Mouse (Mus musculus) spleen, postnatal 10 days (tissue): ENCODE data around the gene Trim66.

Source experiments
- DNase-seq, 2 experiments: peaks; one replicate each; pipeline ENCODE4 v3.0.0; 2021 to 2022; ENCODE audit warnings: low spot score in 2 of 2

Trim66 gene

DNA sequence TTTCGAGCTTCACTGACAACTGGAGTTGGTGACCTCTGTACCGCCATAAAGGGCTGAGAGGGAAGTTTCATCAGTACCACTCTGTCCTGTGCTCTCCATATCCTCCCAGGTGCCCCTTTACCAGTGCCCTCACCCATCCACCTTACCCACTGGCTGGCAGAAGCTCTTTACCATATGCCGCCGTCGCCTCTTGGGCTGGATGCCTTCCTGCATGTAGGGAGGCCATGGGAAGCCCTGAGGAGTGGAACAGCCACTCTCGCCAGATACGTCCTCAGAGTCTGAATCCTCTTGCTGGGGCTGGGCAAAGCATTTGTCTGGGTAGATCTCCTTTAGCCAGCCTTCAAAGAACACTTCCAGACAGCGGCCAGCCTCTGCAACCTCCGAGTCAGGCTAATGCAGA, 53.1 kb downstream of the Trim66 start:
- no peak for DNase-seq

GRCm38 (mm10) chr7:109448060-109448459, 59.9 kb downstream of the Trim66 start:
- DNase-seq: no peak

- DNase-seq: peak; percentile 19 to 44
Observed at GRCm38 (mm10) chr7:109445012-109445411, 62.9 kb downstream of the Trim66 start.

DNA sequence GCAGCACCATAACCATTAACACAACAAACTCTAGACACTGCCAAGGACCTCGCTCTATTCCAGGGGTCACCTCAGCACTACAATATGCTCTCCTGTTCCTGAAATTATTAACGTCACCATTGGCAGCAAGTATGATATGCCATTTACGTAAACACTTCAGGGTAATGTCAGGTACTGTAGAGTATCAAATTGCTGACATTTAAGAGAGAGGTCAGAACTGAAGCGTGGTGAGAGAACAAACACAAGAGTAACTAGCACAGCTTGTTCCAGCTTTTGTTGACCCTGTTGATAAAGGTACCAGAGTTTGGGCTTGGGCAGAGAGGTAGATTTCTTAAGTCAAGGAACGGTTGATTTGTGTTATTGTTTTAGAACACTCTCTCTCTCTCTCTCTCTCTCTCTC, 65.2 kb downstream of the Trim66 start:
- no peak for DNase-seq

DNA sequence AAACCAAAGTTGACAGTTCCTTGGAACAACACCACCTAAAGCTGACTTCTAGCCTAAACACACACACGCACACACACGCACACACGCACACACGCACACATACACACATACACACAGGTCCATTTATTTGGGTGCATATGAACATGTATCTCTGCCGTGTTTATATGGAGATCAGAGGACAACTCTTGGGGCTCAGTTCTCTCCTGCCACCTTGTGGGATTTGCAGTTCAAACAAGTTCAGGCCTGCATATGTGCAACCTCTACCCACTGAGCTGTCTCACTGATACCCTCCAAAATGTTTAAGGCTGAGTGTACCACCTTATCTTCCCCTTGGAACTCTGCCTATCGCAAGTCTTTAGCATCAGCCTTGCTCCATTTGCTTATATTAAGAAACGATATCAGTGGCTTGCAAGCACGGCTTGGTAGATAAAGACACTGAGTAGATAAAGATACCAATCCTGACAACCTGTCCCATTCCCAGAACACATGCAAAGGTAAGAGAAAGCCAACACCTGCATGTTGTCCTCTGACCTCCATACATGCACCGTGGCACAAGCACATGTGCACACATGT, 67.2 kb downstream of the Trim66 start:
- no peak for DNase-seq

DNA sequence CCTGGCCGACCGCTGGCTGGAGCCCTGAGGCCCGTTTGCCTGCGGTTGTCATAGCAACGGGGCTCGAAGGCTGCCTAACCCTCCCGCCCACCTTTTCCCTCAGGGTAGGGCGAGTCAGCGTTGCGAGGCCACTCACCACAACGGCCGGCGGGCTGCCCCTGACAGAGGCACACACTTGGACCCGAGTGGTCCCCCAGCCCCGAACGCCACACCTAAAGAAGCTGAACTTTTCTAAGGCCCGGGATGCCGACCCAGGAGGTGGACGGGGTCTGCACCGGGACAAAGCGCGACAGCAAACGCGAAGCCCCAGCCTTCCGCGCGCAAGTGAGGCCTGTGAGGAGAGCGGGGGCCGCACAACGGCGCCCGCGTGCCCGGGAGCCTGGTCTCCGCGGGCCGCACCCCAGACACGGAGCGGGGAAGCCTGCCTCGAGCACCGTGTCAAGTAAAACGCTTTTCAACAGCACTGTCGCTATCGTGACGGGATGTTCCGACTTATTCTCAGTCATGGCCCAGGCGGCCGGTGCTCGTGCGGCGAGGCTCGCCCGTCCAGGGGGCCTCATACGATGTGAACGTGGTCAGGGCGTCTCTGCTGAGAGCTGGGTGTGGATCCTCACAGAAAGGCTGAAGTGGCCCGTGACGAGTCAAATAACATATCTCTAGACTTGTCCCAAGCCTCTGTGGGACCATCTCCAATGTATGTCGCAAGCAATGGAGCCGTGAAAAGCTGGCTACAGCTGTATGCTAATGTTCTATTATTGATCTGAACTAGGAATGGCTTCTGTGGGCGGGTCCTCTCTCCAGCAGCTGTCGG, 68.9 kb downstream of the Trim66 start, which contains the start of gene Stk33:
Gene Stk33, minus strand, starts transcription at position 301 of the 811 bp plus-strand sequence.
- no peak for DNase-seq

DNA sequence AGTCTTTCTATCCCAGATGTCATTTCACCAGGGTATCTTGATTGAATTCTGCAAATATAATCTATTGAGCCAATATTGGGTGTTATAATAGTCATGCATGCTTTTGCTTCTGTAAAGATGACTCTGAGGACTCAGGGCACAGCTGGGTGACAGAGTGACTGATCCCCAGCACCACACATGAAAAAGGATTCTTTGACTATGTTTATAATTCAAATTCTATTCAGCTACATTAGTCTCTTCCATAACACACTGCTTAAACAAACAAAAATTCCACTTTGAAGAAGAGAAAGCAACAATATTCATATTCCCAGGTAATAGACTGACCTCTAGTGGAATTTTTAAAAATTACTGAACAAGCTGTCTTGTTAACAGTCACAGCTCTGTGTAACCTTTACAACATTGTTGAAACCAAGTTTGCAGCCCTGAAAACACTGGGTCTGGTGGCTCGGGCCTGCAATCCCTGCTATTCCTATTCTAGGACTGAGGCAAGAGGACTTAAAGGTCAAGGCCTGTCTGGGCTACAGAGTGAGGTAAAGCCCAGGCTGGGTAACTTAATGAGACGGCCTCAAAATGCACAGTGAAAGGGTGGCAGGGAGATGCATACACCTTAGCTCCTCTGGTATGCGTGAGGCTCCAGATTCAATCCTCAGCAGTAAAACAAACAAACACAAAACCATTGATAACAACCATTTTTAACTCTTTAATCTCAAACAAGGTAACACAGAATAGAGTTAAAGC, 83.3 kb downstream of the Trim66 start:
- no peak for DNase-seq

DNA sequence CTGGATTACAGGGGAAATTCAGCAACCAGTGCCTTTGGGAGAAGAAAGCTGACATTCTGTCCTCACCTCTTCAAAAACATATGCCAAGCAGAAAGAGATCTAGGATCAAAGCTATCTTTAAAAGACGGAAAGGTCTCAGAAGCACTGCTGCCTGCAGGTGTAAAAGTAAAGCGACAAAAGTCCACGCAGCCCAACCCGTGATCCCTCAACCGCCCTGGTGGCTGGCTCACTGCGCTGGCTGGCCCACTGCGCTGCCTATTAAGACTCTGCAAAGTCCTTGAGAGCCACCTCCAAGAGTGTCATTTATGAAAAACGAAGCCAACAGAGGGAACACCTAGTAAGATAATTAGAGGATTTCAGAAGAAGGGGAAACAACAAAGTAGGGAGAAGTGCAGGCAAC, 85.1 kb downstream of the Trim66 start:
- no peak for DNase-seq

DNA sequence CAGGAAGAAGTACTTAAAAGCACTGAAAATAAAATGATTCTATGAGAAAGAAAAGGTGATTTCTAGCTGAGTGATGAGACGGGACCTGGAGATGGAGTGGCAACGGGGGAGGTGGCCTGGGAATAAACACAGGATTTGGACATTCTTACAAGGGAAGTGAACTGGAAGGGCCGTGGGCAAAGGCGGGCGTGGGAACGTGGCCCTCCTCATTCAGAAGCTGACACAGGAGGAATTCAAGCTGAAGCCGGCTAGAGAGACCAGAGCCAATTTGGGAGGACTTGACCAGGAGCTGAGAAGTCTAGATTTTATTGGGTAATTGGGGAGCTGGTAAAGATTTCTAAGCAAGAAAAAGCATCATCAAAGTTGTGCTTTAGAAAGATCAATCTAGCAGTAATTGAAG, 102.4 kb downstream of the Trim66 start:
- no peak for DNase-seq

- no peak for DNase-seq
Observed at GRCm38 (mm10) chr7:109399299-109399698, 108.6 kb downstream of the Trim66 start.
